Mouse (Mus musculus): Measurements from ENCODE around the gene Igsf8. TPM values are rescaled to one million over a fixed set of nuclear protein-coding genes. Genes with fewer than 3 reads are reported as not detected.

Gene Igsf8
- total and polyA plus RNA-seq, 2 experiments from 2014 or later = 90.8 to 136 TPM

DNA sequence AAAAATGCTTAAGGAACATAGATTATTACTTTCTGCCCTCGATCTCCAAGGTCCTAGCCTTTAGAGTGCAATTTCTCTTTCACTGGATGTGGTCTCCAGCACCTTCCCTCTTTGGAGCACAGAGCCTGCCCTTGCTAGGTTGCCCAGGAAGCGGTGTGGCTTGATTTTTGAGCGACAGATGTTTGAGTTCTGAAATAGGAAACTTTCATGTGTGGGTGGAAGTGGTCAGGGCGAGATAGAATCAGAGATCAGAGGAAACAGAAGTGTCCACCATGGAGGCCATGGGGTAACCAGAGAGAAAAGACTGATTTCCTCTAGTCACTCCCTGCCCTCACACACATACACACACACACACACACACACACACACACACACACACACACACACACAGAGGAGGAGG is 44.8 kb downstream of the Igsf8 start:
- Histone ChIP-seq H3K36me3 (ENCODE audit: insufficient read depth, low read length) (no peaks in the 10 kb centered on the region), H3K4me2 (ENCODE audit: low read depth, low read length) (no peak overlapping the region), H3K27ac (no peak overlapping the region), H3K4me1 (ENCODE audit: insufficient read depth, low read length) (peaks cover 3% of the 10 kb centered on the region), H3K9me3 (ENCODE audit: low read length) (no peaks in the 10 kb centered on the region), H3K4me3 (ENCODE audit: low read length) (no peak overlapping the region), H3K9ac (replicated peaks; ENCODE audit: low read length) (no peak overlapping the region), H3K27me3 (ENCODE audit: insufficient read depth, low read length) (no peaks in the 10 kb centered on the region)
- TF ChIP-seq CTCF (IDR thresholded peaks at IDR 0.05; ENCODE audit: low read depth) = no peak
- no peak for ATAC-seq
- no peak for DNase-seq (ENCODE audit: low spot score)
- 87% methylated on average over 4 of the region's 4 CpGs for WGBS

DNA sequence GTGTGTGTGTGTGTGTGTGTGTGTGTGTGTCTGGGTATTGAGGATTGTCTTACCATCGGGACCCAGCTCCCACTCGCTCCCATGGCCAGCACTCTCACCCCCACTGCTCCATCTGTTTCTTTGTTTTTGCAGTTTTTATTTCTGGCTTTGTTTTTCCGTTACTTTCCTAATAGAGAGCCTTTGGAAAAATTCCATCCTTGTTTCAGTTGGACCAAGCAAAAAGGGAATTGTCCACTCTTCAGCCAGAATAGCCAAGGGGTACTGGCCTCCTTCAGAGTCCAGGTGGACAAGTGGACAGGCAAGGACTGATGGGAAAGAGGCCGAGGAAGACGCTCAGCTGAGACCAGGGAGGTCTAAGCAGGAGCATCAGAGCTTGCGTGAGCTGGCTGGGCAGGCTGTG is 45.4 kb downstream of the Igsf8 start:
- Histone ChIP-seq H3K9me3 (ENCODE audit: low read length) (no peaks in the 10 kb centered on the region), H3K36me3 (ENCODE audit: insufficient read depth, low read length) (no peaks in the 10 kb centered on the region)

GRCm38 (mm10) chr1:172307936-172308335 is 46.5 kb downstream of the Igsf8 start:
- H3K9me3 ChIP-seq (ENCODE audit: low read length) = no peaks in the 10 kb centered on the region
- no peak overlapping the region for H3K4me3 ChIP-seq (ENCODE audit: low read length)
- H3K27ac ChIP-seq = peak overlapping the region; percentile 73
- no peak for TF ChIP-seq CTCF (IDR thresholded peaks at IDR 0.05; ENCODE audit: low read depth)
- H3K4me1 ChIP-seq (ENCODE audit: insufficient read depth, low read length) = peaks cover 2% of the 10 kb centered on the region
- H3K27me3 ChIP-seq (ENCODE audit: insufficient read depth, low read length) = no peaks in the 10 kb centered on the region
- no peak overlapping the region for H3K9ac ChIP-seq (replicated peaks; ENCODE audit: low read length)
- DNase-seq (ENCODE audit: low spot score) (peak; percentile 46), ATAC-seq (no peak)
- H3K4me2 ChIP-seq (ENCODE audit: low read depth, low read length) = no peak overlapping the region
- H3K36me3 ChIP-seq (ENCODE audit: insufficient read depth, low read length) = no peaks in the 10 kb centered on the region
- 58% methylated on average over 10 of the region's 10 CpGs for WGBS

More for the DNA sequence above, 45.4 kb downstream of the Igsf8 start:
- H3K9ac ChIP-seq (replicated peaks; ENCODE audit: low read length) = no peak overlapping the region
- no peak for TF ChIP-seq CTCF (IDR thresholded peaks at IDR 0.05; ENCODE audit: low read depth)
- 50% methylated on average over 6 of the region's 6 CpGs for WGBS
- no peak for DNase-seq (ENCODE audit: low spot score)
- peaks cover 2% of the 10 kb centered on the region; the same call in 1 of the 2 replicates for H3K4me1 ChIP-seq (ENCODE audit: insufficient read depth, low read length)
- H3K27me3 ChIP-seq (ENCODE audit: insufficient read depth, low read length) = no peaks in the 10 kb centered on the region
- no peak for ATAC-seq
- H3K4me2 ChIP-seq (ENCODE audit: low read depth, low read length) = no peak overlapping the region
- H3K27ac ChIP-seq = peak overlapping the region; percentile 73
- H3K4me3 ChIP-seq (ENCODE audit: low read length) = no peak overlapping the region

- Histone ChIP-seq H3K4me2 (ENCODE audit: low read depth, low read length) (no peak overlapping the region), H3K27me3 (ENCODE audit: insufficient read depth, low read length) (no peaks in the 10 kb centered on the region), H3K36me3 (ENCODE audit: insufficient read depth, low read length) (no peaks in the 10 kb centered on the region), H3K27ac (peak overlapping the region; percentile 73), H3K4me3 (ENCODE audit: low read length) (no peak overlapping the region), H3K4me1 (ENCODE audit: insufficient read depth, low read length) (peaks cover 7% of the 10 kb centered on the region), H3K9ac (replicated peaks; ENCODE audit: low read length) (no peak overlapping the region), H3K9me3 (ENCODE audit: low read length) (no peaks in the 10 kb centered on the region)
- 83% methylated on average over 1 of the region's 1 CpGs for WGBS
- DNase-seq (ENCODE audit: low spot score) = peak; percentile 60
- ATAC-seq = peak; percentile 24; the same call in 1 of the 2 replicates
- TF ChIP-seq CTCF (IDR thresholded peaks at IDR 0.05; ENCODE audit: low read depth) = no peak
Measured at GRCm38 (mm10) chr1:172308409-172308808, 47.0 kb downstream of the Igsf8 start.

GRCm38 (mm10) chr1:172309699-172310398 is 48.4 kb downstream of the Igsf8 start:
- Histone ChIP-seq H3K4me2 (ENCODE audit: low read depth, low read length) (peak overlapping the region; percentile 58), H3K27ac (peak overlapping the region; percentile 89), H3K27me3 (ENCODE audit: insufficient read depth, low read length) (no peaks in the 10 kb centered on the region), H3K9ac (replicated peaks; ENCODE audit: low read length) (peak overlapping the region; percentile 46), H3K4me1 (ENCODE audit: insufficient read depth, low read length) (peaks cover 17% of the 10 kb centered on the region), H3K36me3 (ENCODE audit: insufficient read depth, low read length) (no peaks in the 10 kb centered on the region), H3K4me3 (ENCODE audit: low read length) (peak overlapping the region; percentile 23), H3K9me3 (ENCODE audit: low read length) (no peaks in the 10 kb centered on the region)
- whole genome bisulfite sequencing = 0% methylated on average over 14 of the region's 14 CpGs
- DNase-seq (ENCODE audit: low spot score) (peak; percentile 97), ATAC-seq (peak; percentile 80)
- peak; percentile 94 for TF ChIP-seq CTCF (IDR thresholded peaks at IDR 0.05; ENCODE audit: low read depth)

- DNase-seq (ENCODE audit: low spot score) (peak; percentile 74), ATAC-seq (peak; percentile 1; the same call in 1 of the 2 replicates)
- peaks cover 2% of the 10 kb centered on the region; the same call in 1 of the 2 replicates for H3K36me3 ChIP-seq (ENCODE audit: insufficient read depth, low read length)
- peak overlapping the region; percentile 56 for H3K4me3 ChIP-seq (ENCODE audit: low read length)
- WGBS = 6% methylated on average over 23 of the region's 23 CpGs
- H3K4me1 ChIP-seq (ENCODE audit: insufficient read depth, low read length) = peaks cover 20% of the 10 kb centered on the region
- peak overlapping the region; percentile 89 for H3K27ac ChIP-seq
- H3K9me3 ChIP-seq (ENCODE audit: low read length) = no peaks in the 10 kb centered on the region
- H3K27me3 ChIP-seq (ENCODE audit: insufficient read depth, low read length) = no peaks in the 10 kb centered on the region
- peak; percentile 25; the same call in 1 of the 2 replicates for TF ChIP-seq CTCF (IDR thresholded peaks at IDR 0.05; ENCODE audit: low read depth)
- H3K4me2 ChIP-seq (ENCODE audit: low read depth, low read length) = peak overlapping the region; percentile 87
- H3K9ac ChIP-seq (replicated peaks; ENCODE audit: low read length) = peak overlapping the region; percentile 64
Measured at GRCm38 (mm10) chr1:172311248-172311906, 49.9 kb downstream of the Igsf8 start.

All from hindbrain, postnatal 0 days (tissue).